In genomic region chr12:80693700-80694099, GRCm38 (mm10) we compare ENCODE assay signal across 18 mouse cellular contexts. TPM values are rescaled to one million over a fixed set of nuclear protein-coding genes. Genes with fewer than 3 reads are reported as not detected.
A peak's percentile ranks its signal among the peaks of the same experiment; 100 is the strongest.
DNase-seq lines count a peak whose midpoint lies in the region; ATAC-seq and TF ChIP-seq lines count a peak whose summit lies in the region.
"Had no signal": no experiment of that assay in that cellular context is flagged by ENCODE, and none has a peak within 500 bp of the region (broad histone marks: within the 10 kb centered on the region; RNA-seq: fewer than 3 reads in every experiment).

No protein-coding gene starts in this region.

- no peak for DNase-seq in heart, adult 18-20 months
- no peak for DNase-seq in lung, postnatal 0 days (ENCODE audit: low spot score)
- no peak for DNase-seq in lung, postnatal 25 days (ENCODE audit: low spot score)
- DNase-seq in cerebellum, postnatal 4 days (ENCODE audit: low spot score in 2 of 2), result no peak
- no peak for DNase-seq in B cell, adult 2 months
- DNase-seq: adrenal gland, postnatal 10 days; cerebellum, adult 18-20 months; gastrocnemius, adult 2 months; heart, postnatal 4 days; lung, postnatal 4 days had no signal

- no peak for TF ChIP-seq EP300 in lung, postnatal 0 days (IDR thresholded peaks at IDR 0.05)

- H3K4me2 ChIP-seq in heart, embryonic 14.5 days (ENCODE audit: low read length), result peak overlapping the region; percentile 73; the same call in 1 of the 2 replicates
- H3K4me2 ChIP-seq in lung, postnatal 0 days (replicated peaks; ENCODE audit: low read depth, low read length), result peak overlapping the region; percentile 66
- peak overlapping the region; percentile 84 for H3K4me2 ChIP-seq in intestine, embryonic 16.5 days (ENCODE audit: low read depth, low read length)
- peak overlapping the region; percentile 60; the same call in 1 of the 2 replicates for H3K4me2 ChIP-seq in stomach, embryonic 14.5 days (replicated peaks; ENCODE audit: low read depth, low read length)

- ATAC-seq in heart, embryonic 14.5 days (ENCODE audit: insufficient number of reproducible peaks, insufficient read depth, low FRiP score, low read depth), result no peak
- ATAC-seq in lung, postnatal 0 days, result no peak
- ATAC-seq in intestine, embryonic 16.5 days, result peak; percentile 46
- ATAC-seq in stomach, embryonic 14.5 days (ENCODE audit: insufficient number of reproducible peaks, insufficient read depth, low FRiP score, low read depth), result 0 out of 2 replicates have a peak, but pooled peaks have one; percentile 38

- H3K27me3 ChIP-seq in heart, embryonic 14.5 days (ENCODE audit: control insufficient read depth, insufficient read depth, low read length), result peaks cover 35% of the 10 kb centered on the region
- H3K27me3 ChIP-seq in lung, postnatal 0 days (replicated peaks; ENCODE audit: insufficient read depth, low read length), result peaks cover 20% of the 10 kb centered on the region; the same call in 1 of the 2 replicates
- H3K27me3 ChIP-seq in intestine, embryonic 16.5 days (replicated peaks; ENCODE audit: control insufficient read depth, insufficient read depth, low read length), result 0 out of 2 replicates have a peak, but pooled peaks cover 11% of the 10 kb centered on the region
- 0 out of 2 replicates have a peak, but pooled peaks cover 10% of the 10 kb centered on the region for H3K27me3 ChIP-seq in stomach, embryonic 14.5 days (ENCODE audit: control insufficient read depth, insufficient read depth, low read length)

- WGBS in heart, embryonic 14.5 days, result 49% methylated on average over 2 of the region's 2 CpGs
- WGBS in lung, postnatal 0 days, result 35% methylated on average over 2 of the region's 2 CpGs
- 29% methylated on average over 2 of the region's 2 CpGs for WGBS in intestine, embryonic 16.5 days
- 45% methylated on average over 2 of the region's 2 CpGs for whole genome bisulfite sequencing in stomach, embryonic 14.5 days

- no peak overlapping the region for H3K4me3 ChIP-seq in heart, embryonic 14.5 days (ENCODE audit: control insufficient read depth in 1 of 2, insufficient read depth in 1 of 2, low read depth in 1 of 2, low read length in 2 of 2)
- peak overlapping the region; percentile 38; the same call in 1 of the 2 replicates for H3K4me3 ChIP-seq in lung, postnatal 0 days (ENCODE audit: low read depth, low read length)
- peak overlapping the region; percentile 59 for H3K4me3 ChIP-seq in intestine, embryonic 16.5 days (ENCODE audit: low read length)
- H3K4me3 ChIP-seq in stomach, embryonic 14.5 days (ENCODE audit: low read depth, low read length), result no peak overlapping the region

- H3K27ac ChIP-seq in heart, embryonic 14.5 days (replicated peaks in 1 of 2; ENCODE audit: control insufficient read depth in 1 of 2, insufficient read depth in 1 of 2, low read depth in 2 of 2, low read length in 2 of 2), result no peak overlapping the region
- no peak overlapping the region for H3K27ac ChIP-seq in lung, postnatal 0 days (ENCODE audit: low read length)
- no peak overlapping the region for H3K27ac ChIP-seq in intestine, embryonic 16.5 days (ENCODE audit: low read length)
- H3K27ac ChIP-seq in stomach, embryonic 14.5 days (ENCODE audit: low read length), result no peak overlapping the region
- H3K27ac ChIP-seq: embryonic facial prominence, embryonic 12.5 days; gastrocnemius, adult 2 months; kidney, embryonic 15.5 days; neural tube, embryonic 12.5 days had no signal

- H3K36me3 ChIP-seq in heart, embryonic 14.5 days (ENCODE audit: control insufficient read depth, insufficient read depth, low read length), result no peaks in the 10 kb centered on the region
- no peaks in the 10 kb centered on the region for H3K36me3 ChIP-seq in lung, postnatal 0 days (ENCODE audit: insufficient read depth, low read length)
- H3K36me3 ChIP-seq in intestine, embryonic 16.5 days (ENCODE audit: control insufficient read depth, insufficient read depth, low read length), result no peaks in the 10 kb centered on the region
- no peaks in the 10 kb centered on the region for H3K36me3 ChIP-seq in stomach, embryonic 14.5 days (ENCODE audit: control insufficient read depth, insufficient read depth, low read length)
- H3K36me3 ChIP-seq: embryonic facial prominence, embryonic 12.5 days; kidney, embryonic 15.5 days; neural tube, embryonic 12.5 days had no signal

- H3K9ac ChIP-seq in heart, embryonic 14.5 days (ENCODE audit: low read length), result no peak overlapping the region
- H3K9ac ChIP-seq in lung, postnatal 0 days (replicated peaks; ENCODE audit: low read depth), result no peak overlapping the region
- H3K9ac ChIP-seq in intestine, embryonic 16.5 days (ENCODE audit: low read depth, low read length), result no peak overlapping the region
- H3K9ac ChIP-seq in stomach, embryonic 14.5 days (replicated peaks; ENCODE audit: low read depth, low read length), result no peak overlapping the region
- H3K9ac ChIP-seq: kidney, embryonic 15.5 days; neural tube, embryonic 12.5 days had no signal

- H3K9me3 ChIP-seq in heart, embryonic 14.5 days (ENCODE audit: control insufficient read depth, low read length), result no peaks in the 10 kb centered on the region
- H3K9me3 ChIP-seq in lung, postnatal 0 days (ENCODE audit: low read length), result no peaks in the 10 kb centered on the region
- H3K9me3 ChIP-seq in intestine, embryonic 16.5 days (ENCODE audit: control insufficient read depth, low read length), result no peaks in the 10 kb centered on the region
- H3K9me3 ChIP-seq in stomach, embryonic 14.5 days (ENCODE audit: control insufficient read depth, low read depth, low read length), result no peaks in the 10 kb centered on the region
- H3K9me3 ChIP-seq: embryonic facial prominence, embryonic 12.5 days; kidney, embryonic 15.5 days; neural tube, embryonic 12.5 days had no signal

- H3K4me1 ChIP-seq in heart, embryonic 14.5 days (ENCODE audit: control insufficient read depth in 2 of 2, insufficient read depth in 2 of 2, low read length in 2 of 2), result peaks cover 10 to 23% of the 10 kb centered on the region in 2 experiments; a peak in 3 of 4 replicates
- H3K4me1 ChIP-seq in lung, postnatal 0 days (ENCODE audit: insufficient read depth, low read depth, low read length), result peaks cover 14% of the 10 kb centered on the region; the same call in 1 of the 2 replicates
- peaks cover 23% of the 10 kb centered on the region for H3K4me1 ChIP-seq in intestine, embryonic 16.5 days (ENCODE audit: control insufficient read depth, insufficient read depth, low read length)
- H3K4me1 ChIP-seq in stomach, embryonic 14.5 days (ENCODE audit: control insufficient read depth, insufficient read depth, low read length), result peaks cover 12% of the 10 kb centered on the region; the same call in 1 of the 2 replicates

- no peak for TF ChIP-seq CTCF in lung, postnatal 0 days (IDR thresholded peaks at IDR 0.05)

RNA-seq across cellular contexts. Expression of gene Plekhd1, which starts 1.3 kb away (rescaled TPM):
- 0.22 and 0.53 TPM in 2 replicates for polyA plus RNA-seq in heart, embryonic 14.5 days (2014; fragmentation: Nextera tagmentation; extraction: Ambion mirVana)
- total RNA-seq in heart, adult 18-20 months (2021), result under 1 TPM in 1 of 2 experiments, not detected in 1; 0.20 TPM
- polyA plus RNA-seq in lung, postnatal 0 days (2015; fragmentation: Nextera tagmentation; extraction: Ambion mirVana), result 10.4 and 11.6 TPM in 2 replicates
- polyA plus RNA-seq in intestine, embryonic 16.5 days (2015; fragmentation: Nextera tagmentation; extraction: Ambion mirVana), result 11.5 and 12.1 TPM in 2 replicates
- polyA plus RNA-seq in stomach, embryonic 14.5 days (2014; fragmentation: Nextera tagmentation; extraction: Ambion mirVana), result 3.9 and 6.5 TPM in 2 replicates
- total RNA-seq: granulocyte monocyte progenitor cell, adult 5-6 weeks; liver, adult 2 months had no signal
- polyA plus RNA-seq: liver, adult 2 months had no signal

RNA-seq across cellular contexts. Expression of gene Erh, which starts 49.6 kb away (rescaled TPM):
- polyA plus RNA-seq in heart, embryonic 14.5 days (2014; fragmentation: Nextera tagmentation; extraction: Ambion mirVana), result 152 and 172 TPM in 2 replicates
- 10 to 100 TPM; 25.2 to 26.9 TPM for total RNA-seq in heart, adult 18-20 months (2021)
- polyA plus RNA-seq in lung, postnatal 0 days (2015; fragmentation: Nextera tagmentation; extraction: Ambion mirVana), result 104 and 122 TPM in 2 replicates
- polyA plus RNA-seq in intestine, embryonic 16.5 days (2015; fragmentation: Nextera tagmentation; extraction: Ambion mirVana), result 206 and 241 TPM in 2 replicates
- polyA plus RNA-seq in stomach, embryonic 14.5 days (2014; fragmentation: Nextera tagmentation; extraction: Ambion mirVana), result 250 and 271 TPM in 2 replicates

RNA-seq across cellular contexts. Expression of gene Slc39a9, which starts 50.0 kb away (rescaled TPM):
- 19.4 and 21.7 TPM in 2 replicates for polyA plus RNA-seq in heart, embryonic 14.5 days (2014; fragmentation: Nextera tagmentation; extraction: Ambion mirVana)
- total RNA-seq in heart, adult 18-20 months (2021), result 10 to 100 TPM; 15.3 to 18.3 TPM
- 14.9 and 16.6 TPM in 2 replicates for polyA plus RNA-seq in lung, postnatal 0 days (2015; fragmentation: Nextera tagmentation; extraction: Ambion mirVana)
- polyA plus RNA-seq in intestine, embryonic 16.5 days (2015; fragmentation: Nextera tagmentation; extraction: Ambion mirVana), result 26.9 and 29.0 TPM in 2 replicates
- polyA plus RNA-seq in stomach, embryonic 14.5 days (2014; fragmentation: Nextera tagmentation; extraction: Ambion mirVana), result 27.0 and 32.0 TPM in 2 replicates

Comparison
In these comparisons a context has a peak if more than half of its experiments do, and no peak if none do; other contexts are left out.
1. ATAC-seq: peak in intestine, embryonic 16.5 days (single experiment) and stomach, embryonic 14.5 days (single experiment); none in heart, embryonic 14.5 days (single experiment) and lung, postnatal 0 days (single experiment).
2. H3K4me3 ChIP-seq: peak in lung, postnatal 0 days (single experiment) and intestine, embryonic 16.5 days (single experiment); none in heart, embryonic 14.5 days (0 of 2) and stomach, embryonic 14.5 days (single experiment).
3. Peak in every context shown above with its lines, with median percentiles within 50 percentile points of each other: H3K4me2 ChIP-seq.